Mouse (Mus musculus) retina, embryonic 14.5 days (tissue): ENCODE data around the gene Rrp1b.

ENCODE experiments used
- DNase-seq: peaks from one replicate; pipeline ENCODE4 v3.0.0-alpha.2; 2015; ENCODE audit warnings: low spot score

The Rrp1b gene

DNA sequence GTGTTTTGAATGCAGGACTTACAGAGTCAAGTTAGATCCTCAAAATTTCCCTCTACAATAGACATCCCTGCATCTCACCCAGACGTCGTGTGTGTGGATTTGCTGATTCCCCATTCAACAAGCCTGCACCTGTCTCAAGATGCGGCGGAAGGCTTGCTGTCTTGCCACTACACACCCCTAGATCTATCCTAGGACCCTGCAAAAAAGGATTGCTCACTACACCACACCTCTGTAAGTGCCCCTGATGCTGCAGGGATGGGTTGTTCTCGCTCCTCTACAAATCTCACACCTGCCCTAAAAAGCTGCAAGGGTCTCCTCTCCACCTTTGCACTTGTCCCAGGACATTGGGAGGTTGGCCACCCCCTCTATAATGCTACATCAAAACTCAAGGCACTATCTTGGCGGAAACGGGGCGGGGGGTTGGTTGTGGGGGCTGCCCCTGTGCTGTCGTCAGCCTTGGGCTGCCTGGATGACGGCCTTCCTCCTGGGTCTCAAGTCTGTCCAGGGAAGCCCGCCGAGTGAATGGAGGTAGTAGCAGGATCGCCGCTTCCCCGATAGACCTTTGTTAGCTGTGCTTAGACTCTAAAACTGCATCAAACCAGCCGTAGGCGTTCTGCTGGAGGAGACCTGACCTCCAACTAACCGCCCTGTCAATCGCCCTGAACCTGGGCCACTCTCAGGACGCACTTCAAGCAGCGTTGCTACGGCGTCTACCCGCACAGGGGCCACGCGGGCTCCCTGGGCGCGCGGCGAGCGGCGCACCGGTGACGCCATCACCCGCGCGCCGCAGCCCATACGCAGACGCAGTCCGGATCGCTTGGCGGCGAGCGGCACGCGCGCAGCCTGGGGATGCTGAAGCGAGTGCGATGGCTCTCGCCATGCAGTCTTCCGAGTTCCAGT is at the start of gene Rrp1b, which contains the start of gene Hsf2bp:
TSS of gene Rrp1b (plus strand) at position 492 of the 900 bp plus-strand sequence.
TSS of gene Hsf2bp (minus strand) at position 741 of the 900 bp plus-strand sequence.
- DNase-seq: peak; percentile 89

DNA sequence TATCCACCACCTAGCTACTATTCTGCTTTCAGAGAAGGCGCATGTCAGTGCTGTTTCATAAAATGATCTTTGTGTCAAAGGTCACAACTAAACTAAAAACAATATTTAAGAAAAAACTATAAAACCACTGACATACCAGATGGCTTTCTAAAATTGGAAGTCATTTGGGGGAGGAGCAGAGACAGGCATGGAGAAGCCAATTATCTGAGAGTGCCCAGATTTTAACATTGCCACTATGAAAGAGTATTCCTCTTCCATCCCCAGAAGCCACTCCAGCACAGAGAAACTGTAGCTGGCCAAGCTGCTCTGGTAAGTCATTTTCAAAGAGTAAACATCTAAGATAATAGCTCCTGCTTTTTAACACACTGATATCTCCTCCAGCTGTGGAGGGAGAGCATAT is 49.0 kb upstream of the Rrp1b start:
- no peak for DNase-seq

DNA sequence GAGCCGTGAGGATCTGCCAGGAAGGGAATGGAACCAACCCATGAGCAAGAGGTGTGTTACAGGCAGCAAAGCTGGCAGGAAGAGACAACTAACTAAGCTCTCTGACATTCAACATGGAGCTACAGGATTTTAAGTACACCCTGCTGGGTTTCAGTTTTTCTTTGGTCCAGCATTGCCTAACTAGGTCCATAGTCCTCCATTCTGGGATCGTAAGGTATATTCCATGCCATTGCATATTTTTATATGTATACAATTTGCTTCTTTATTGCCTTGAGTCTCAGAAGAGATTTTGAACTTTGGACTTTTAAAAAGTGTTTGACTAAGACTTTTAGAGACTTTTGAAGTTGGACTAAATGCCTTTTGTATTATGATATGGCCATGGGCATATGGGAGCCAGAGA is 46.9 kb upstream of the Rrp1b start:
- no peak for DNase-seq

DNA sequence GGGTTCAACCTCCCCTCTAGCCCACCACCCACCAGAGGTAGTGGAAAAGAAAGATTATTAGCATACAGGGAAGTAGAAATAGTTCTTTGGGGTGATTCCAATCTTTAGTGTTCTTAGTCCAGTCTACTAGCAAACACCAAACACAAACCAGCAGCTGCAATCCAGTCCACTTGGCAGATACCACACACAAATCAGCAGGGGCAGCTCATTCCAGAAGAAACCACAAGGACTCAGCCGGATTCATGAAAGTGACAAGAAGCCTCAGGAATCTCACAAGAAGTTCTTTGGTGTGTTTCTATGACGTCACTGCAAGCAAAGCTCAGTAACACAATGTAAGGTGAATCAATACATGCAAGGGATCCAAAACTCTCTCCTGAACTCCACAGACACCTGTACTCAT is 43.9 kb upstream of the Rrp1b start:
- no peak for DNase-seq

DNA sequence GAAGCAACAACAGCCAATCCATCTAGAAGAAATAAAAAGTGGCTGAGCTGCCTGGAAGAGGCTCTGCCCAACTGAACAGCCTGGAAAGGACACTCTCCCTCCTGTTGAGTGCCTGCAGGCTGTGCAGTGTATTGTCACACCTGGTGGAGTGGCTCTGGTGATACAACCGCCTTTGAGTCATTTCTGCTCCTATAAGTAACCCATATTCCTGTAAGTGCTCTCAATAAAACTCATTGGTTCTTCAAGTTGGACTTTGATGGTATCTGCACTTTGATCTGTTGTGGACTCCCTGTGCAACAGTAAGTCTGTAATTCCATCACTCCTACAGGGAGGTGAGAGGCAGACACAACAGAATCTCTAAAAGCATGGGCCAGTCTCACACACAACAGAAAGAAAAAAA is 42.5 kb upstream of the Rrp1b start:
- no peak for DNase-seq

DNA sequence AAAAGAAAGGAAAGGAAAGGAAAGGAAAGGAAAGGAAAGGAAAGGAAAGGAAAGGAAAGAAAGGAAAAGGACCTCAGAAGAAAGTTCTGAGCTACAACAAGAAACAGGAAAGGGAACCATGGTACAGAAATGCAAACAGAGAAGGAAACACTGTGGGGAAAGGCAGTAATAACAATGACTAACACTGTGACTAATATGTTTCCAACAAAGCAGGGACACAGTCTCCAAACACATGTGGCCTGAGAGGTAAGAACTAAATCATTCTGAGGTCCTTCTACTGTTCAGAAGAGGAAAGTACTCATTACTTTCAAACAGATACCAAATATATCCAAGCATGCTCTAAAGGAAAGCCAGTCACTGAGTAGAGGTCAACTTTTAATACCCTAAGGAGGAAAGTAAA is 41.8 kb upstream of the Rrp1b start:
- DNase-seq: no peak

DNA sequence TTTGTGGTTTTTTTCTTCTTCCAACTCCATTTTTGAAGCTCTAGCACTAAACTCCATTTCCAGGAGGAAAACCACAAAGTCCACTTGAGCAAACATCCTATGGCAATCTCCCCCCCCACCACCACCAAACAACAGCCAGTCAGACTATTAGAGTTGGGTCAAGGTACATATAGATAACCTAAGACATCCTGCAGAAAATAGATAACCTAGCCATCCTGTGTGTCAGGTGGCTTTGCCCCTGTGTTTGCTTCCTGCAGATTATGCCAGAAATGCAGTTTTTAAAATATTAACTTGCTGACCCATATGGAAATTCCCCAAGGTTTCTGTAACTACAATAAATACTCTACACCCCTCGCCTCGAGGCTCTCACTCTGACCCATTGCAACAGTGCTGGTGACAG is 40.1 kb upstream of the Rrp1b start:
- no peak for DNase-seq

DNA sequence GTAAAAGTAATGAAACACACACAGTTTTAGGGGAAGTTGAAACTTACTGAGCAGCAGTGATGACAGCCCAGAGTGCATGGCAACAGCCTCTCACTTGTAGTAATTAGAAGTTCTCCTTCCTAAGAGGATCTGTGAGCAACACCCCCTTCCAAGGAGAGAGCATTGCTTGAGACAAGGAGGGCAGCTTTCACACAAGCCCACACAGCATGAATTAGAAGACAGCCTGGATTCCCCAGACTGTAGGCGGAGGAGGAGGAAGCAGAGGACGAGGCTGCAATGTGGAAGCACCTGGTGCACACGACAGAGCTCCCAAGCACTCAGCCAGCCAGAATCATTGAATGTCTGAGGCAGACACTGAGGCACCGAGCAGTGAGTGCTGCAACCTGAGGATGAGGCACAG is 39.6 kb upstream of the Rrp1b start:
- no peak for DNase-seq

DNA sequence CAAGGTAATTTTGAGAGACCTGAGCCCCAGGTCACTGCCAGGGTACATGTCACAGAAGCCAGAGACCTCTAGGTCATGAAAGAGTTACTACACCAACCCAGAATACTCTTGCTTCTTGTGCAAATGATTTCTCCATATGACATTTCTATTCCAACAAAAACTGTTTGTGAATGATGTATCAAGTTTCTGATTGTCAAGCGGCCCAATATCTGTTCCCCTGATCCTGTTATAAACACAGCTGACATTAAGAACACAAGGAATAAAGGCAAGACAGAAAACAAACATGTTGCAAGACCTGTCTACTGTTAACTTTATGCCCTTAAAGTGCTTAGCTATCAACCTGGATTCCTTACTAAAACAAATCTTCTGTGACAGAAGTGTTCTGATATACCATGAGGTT is 37.5 kb upstream of the Rrp1b start:
- no peak for DNase-seq

DNA sequence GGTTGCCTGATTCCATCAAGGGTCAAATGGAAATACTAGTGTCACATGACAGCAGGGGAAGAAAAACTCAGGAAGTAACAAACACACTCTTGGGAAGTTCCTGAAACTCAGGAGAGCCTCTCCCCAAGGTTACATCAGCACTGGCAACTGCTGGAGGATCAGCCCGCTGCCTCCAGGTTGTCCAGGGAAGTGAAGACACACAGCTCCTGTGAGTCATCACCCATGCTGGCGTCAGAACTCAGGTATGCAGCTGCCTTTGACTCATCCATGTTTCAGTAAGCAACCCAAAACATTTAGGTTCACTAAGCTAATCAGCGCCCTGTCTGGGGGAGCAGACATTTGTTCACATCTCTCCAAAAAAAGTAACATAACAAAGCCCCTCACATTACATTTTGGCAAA is 32.6 kb upstream of the Rrp1b start:
- no peak for DNase-seq

DNA sequence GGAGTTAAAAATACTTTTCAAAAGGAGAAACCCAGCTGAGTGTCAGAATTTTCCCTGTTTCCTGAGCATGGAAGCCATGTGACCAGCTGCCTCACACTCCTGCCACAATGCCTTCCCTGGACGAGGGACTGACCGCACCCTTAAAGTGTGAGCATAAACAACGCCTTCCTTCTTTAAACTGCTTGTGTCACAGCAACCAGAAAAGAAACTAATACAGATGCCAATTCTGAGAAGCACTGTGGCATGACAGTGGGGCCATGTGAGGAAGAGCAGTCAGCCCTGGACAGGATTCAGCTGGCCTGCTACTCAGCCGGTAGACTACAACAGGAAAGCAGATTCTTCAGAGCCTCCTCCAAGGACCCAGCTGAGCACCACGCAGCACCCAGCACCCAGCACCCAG is 29.1 kb upstream of the Rrp1b start:
- DNase-seq: no peak

DNA sequence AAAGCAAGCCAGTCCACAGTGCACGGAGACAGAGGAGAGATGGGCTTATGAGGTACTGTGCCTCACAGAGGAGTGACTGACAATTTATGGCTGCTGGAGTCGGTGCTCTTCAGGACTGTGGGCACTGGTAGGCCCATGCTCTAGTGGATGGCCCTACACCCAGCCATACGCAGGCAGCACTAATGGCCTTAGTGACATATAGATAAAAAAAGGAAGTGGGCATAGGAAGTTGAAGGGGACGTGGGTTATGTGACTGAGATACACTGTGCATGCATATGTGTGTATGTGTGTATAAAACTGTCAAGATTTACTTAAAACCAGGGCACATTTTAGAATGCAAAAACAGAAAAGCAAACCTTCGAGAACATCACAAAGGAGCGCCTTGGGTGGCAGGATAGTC is 24.2 kb upstream of the Rrp1b start:
- no peak for DNase-seq

DNA sequence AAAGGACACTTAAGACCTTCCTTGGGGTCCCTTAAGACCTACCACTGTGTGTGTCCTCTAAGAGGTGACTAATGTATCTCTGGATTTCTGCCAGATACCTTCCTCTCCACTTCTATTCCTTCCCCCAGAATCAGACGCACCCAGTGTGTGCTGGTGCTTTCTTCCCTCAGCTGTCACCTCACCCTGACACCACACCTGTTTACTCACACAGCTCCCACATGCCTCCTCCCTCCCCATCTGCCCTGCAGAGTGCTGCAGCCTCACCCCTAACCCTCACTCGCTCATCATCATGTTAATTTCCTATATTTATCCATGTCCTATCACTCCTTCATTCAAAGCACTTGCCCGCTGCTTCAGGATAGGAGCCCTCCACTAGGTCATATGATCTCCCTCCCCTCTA is 23.6 kb upstream of the Rrp1b start:
- no peak for DNase-seq

DNA sequence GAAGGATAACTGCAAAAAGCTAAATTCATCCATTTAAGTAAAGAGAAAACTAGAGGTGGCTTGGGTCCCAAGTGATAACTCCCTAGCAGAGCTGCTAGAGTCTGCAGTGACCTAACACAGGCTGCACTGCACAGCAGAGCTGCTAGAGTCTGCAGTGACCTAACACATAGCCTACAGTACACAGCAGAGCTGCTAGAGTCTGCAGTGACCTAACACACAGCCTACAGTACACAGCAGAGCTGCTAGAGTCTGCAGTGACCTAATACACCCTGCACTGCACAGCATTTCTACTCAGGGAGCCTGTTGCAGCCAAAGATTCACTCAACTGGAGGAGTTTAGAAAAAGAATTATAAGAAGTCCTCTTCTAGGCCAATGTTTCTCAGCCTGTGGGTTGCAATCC is 22.2 kb upstream of the Rrp1b start:
- DNase-seq: no peak

DNA sequence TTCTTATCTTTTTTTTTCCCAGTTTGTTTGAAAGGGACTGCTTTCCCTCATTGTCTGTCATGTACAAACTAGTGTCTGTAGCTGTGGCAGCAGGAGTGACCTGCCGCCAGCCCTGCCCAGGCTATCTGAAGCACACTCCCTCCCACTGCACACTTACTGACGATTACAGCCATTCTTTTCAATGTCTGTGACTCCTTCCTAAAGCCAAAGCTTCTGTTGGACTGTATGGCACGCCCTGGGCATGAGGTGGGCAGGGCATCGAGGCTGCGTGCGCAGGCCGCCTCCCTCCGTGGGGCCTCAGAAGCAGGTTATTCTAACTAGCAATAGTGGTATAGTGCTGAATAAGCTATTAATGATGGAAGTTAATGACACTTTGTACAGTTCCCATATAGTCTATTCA is 19.4 kb upstream of the Rrp1b start:
- DNase-seq: no peak

DNA sequence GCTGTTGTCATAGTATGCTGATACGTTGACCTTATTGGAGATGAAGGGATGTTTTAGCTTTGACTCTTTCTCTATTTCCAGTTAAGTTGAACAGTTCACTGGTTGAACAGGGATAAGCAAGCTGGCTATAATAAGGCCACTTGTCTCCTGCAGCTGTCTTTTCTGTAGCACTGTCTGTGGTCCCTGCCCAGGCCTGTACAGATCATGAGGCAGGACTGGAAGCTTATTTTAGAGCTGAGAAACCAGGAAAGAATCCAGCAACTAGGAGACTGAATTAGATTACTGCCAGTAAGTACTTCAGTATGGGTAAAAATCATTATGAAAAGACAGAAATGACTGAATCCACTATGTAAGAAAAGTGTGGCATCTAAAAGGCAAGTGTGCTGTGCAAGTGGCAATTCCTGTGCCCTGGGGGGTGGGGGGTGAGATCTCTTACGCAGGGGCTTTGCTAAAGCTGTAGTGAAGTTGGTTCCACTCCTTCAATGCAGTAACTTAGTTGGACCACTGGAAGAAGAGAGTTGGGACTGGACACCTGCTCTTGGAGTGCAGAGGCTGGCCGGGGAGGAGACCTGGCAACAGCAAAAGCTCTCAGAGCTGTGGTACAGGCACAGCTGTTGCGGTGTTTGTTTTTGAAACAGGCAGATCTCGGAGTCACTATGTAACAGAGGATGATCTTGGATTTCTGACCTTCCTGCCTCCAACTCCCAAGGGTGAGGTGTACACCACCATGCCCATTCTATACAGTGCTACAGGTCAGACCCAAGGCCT is 17.6 kb upstream of the Rrp1b start:
- no peak for DNase-seq

DNA sequence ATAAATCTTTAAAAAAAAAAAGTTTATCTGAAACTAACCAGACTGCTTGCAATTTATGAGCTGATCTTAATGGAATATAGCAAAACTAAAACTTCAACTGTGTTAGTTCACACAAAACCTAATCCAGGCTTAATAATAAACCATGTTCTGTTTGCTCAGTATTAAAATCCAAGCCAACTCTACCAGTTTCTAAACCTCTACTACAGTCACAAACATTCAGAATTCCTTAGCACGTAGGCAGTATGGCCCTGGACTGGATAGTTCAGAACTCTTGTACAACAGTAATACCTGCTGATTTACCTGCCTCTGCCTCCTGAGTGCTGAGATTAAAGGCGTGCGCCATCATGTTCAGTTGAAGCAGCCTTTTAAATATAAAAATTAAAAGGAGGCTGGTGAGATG is 13.9 kb upstream of the Rrp1b start:
- no peak for DNase-seq

DNA sequence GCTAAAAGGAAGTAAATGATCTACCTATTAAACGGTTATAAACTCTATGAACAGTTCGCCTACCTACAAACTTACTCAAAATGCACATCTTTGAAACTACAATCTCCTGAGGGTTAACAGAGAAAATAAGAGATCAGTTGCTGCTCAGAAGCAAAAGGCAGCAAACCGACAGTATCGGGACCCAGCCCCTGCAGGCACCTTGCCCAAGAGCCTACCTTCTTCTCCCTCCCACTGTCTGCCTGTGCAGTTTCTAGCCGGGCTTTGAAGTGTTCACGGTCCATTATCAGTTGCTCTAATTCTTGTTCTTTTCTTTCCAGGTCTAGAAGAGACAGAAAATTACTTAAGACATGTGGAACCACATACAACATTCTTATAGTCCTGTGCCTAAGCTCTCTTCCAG is 13.3 kb upstream of the Rrp1b start:
- no peak for DNase-seq

DNA sequence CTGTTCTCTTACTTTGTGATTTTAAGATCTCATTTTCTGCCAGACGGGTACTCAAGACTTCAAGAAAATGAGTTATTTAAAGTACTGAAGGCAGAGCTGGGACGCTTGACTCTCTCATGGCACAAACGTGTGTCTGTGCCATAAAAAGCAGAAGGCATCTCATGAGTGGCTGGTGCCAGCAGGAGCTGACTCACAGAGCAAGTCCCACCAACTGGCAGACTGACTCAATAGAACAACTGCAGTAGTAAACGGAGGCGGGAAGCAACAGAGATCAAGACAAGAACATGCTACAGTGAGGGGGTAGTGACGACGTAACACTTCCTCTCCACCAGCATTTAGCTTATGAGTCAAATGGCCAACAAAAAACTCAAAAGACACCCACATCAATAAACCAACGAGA is 12.8 kb upstream of the Rrp1b start:
- DNase-seq: no peak

DNA sequence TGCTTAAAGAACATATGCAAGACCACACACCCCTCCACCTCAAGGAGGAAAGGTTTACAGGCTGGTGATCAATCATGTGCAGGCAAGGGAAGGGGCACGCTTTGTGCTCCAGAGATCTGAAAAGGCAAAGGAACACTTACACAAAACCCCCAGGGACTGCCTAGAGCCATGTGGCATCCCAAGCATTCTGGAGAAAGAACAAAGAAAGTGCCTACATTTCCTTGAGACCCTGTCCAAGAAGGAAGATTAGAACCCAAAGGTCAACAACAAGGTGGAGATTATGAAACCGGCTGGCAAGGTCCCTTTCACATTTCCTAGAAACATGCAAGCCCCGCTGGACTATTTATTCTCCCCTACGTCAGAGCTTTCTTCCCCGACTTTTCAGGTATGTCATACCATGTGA is 11.2 kb upstream of the Rrp1b start:
- peak; percentile 9 for DNase-seq

DNA sequence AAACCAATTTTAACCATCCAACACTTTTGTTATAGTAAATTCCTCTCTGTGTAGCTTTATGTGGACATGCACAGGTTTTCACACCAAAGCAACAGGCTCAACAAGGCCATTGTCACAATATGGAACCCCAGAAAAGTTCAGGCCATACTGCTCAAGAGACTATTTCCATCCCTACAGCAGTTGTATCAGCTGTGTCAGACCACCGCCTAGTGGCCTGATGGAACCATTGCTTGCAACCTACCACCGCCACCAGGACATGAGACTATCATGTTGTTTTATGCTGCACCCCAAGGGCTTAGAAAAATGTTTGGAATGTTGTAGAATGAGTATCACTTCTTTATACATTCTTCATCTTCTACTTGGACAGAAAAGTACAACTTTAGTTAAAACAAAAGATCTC is 10.5 kb upstream of the Rrp1b start:
- DNase-seq: peak; percentile 86

DNA sequence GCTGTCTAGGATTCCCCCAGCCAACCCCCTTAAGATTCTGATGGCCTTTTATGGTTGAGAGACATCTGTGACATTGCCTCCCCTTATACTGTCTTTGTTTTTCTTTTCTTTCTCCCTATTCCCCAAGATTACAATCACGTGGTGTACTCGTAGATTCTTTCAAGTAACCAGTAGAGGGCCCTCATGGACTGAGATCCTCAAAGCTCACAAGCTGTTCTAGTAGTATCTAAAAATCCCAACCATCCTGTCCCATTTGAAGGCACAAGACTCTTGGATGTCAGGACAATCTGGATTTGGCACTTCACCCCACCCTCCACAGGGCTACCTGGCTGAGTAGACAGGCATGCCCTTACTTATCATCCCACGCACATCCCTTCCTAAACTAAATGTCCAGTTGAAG is 8.2 kb upstream of the Rrp1b start:
- peak; percentile 74 for DNase-seq

DNA sequence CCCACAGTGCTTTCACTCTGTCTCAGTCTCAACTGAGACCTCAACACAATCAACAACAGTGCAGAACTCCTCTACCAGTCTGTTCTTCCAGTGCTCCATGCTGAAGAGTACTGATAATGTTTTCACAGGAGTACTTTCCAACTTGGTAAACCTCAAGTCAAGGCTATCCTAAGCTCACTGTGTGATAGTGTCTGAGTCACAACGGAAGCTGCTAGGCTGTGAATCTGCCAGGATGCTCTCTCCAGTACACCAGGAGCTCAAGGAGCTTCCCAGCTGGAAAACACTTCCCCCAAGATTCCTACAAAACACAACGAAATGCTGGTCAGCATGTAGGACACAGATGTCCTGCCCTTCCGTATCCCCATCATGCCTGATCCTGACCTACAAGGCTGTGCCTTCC is 7.6 kb upstream of the Rrp1b start:
- no peak for DNase-seq
